Mouse (Mus musculus) frontal cortex, postnatal 10 days (tissue): ENCODE data around the gene Ssxb8.
"Not testable (repeated sequence)": the region's sequence is repeated elsewhere in the genome, so short reads cannot be mapped to it uniquely, and the experiment has no call there.

ENCODE experiments used
- DNase-seq, 2 experiments: peaks; one replicate each; pipeline ENCODE4 v3.0.0; 2022; ENCODE audit warnings: low spot score in 2 of 2, mixed read lengths in 1 of 2

Ssxb8 gene

DNA sequence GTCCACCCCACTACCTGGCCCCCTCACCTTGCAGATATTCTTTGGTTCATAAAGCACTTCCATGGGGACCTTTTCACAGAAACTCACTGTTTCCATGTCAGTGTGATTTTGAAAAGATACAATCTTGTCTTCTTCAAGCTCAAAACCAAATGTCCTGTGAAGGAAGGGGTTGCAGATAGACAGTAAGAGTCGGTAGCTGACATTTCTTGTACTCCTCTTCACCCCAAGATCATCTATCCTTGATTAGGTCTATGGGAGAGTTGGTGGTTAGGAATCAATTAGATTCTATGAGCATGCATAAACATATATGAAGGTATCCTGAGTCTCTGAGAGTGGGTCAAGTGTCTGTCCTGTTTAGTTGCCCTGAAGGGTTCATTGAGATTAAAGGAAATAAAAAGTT lies at the start of gene Ssxb8:
Ssxb8 (minus strand) TSS at position 101 of the 400 bp plus-strand sequence.
- DNase-seq = not testable (repeated sequence)

DNA sequence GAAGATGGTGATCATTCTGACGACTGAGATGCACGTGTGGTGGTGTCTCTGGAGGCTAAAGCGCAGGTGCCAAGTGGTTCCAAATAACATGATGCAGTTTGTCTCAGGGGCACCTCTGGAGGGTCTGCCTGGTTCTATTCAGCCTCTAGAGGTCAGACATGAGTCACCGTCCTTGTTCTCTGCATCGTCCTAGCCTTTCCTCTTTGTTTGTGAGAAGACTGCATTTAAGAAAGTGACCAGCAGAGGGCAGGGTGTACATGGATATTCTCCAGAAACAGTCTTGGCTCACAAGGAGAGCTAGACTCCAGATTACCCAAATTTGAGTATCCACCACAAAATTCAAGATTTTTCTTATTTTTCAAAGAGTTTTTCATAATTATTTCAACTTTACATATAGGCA lies 42.3 kb upstream of the Ssxb8 start:
- DNase-seq = peak; percentile 6 to 8

DNA sequence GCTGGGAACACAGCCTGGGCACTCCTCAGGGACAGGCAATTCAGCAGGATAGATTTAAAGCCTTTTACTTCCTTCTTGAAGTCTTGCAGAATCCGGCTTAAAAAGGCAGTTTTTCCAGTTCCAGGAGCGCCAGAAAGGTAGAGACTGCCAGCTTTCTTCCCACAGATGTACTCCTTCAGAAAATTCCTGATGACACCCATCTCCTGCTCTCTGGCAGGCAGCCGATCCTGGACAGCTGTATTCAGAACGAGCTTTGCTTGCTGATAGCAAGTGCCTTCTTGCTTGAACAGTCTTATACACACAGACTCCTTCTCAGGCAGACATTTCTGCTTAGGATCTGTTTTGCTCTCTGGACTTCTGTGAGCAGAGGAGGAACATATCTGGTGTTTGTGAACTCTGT lies 27.6 kb downstream of the Ssxb8 start:
- DNase-seq = no peak
